Mouse (Mus musculus) liver, adult 2 months (tissue): ENCODE measurements around the gene Man1c1. TPM values are rescaled to one million over a fixed set of nuclear protein-coding genes. Genes with fewer than 3 reads are reported as not detected.

Experiments used
- DNase-seq: peaks from one replicate; pipeline ENCODE4 v3.0.0-alpha.2; 2011; ENCODE audit warnings: low read depth, low spot score; ENCODE audit errors: extremely low read depth
- H3K27ac ChIP-seq: fragments of 200-500 bp; replicated peaks from 2 replicates; pipeline ENCODE4 v1.5.1; 2012; ENCODE audit warnings: low read depth, mild to moderate bottlenecking, control low read depth, inconsistent platforms, low read length; ENCODE audit not compliant: insufficient read depth
- H3K27me3 ChIP-seq: fragments of 200-500 bp; 2 replicates; pipeline ENCODE4 v1.6.1; 2012; ENCODE audit warnings: mild to moderate bottlenecking, moderate library complexity, low read length, inconsistent platforms; ENCODE audit not compliant: control insufficient read depth, insufficient read depth
- H3K36me3 ChIP-seq: fragments of 200-500 bp; 2 replicates; pipeline ENCODE4 v1.6.1; 2012; ENCODE audit warnings: low read length, inconsistent platforms; ENCODE audit not compliant: control insufficient read depth, insufficient read depth
- H3K4me1 ChIP-seq: fragments of 200-500 bp; 2 replicates; pipeline ENCODE4 v1.6.1; 2011; ENCODE audit warnings: low read length; ENCODE audit not compliant: control insufficient read depth, insufficient read depth
- H3K4me3 ChIP-seq: fragments of 200-500 bp; 2 replicates; pipeline ENCODE4 v1.5.1; 2011; ENCODE audit warnings: low read depth, mild to moderate bottlenecking, control low read depth, low read length, moderate library complexity; ENCODE audit not compliant: insufficient read depth
- H3K79me2 ChIP-seq: fragments of 200-500 bp; 2 replicates; pipeline ENCODE4 v1.6.1; 2012; ENCODE audit warnings: inconsistent platforms, mild to moderate bottlenecking, low read length, moderate library complexity; ENCODE audit not compliant: control insufficient read depth, insufficient read depth
- H3K9ac ChIP-seq: fragments of 200-500 bp; 2 replicates; pipeline ENCODE4 v1.6.1; 2012; ENCODE audit warnings: low read depth, mild to moderate bottlenecking, control low read depth, inconsistent platforms, low read length
- CTCF ChIP-seq: fragments of 200-500 bp; IDR thresholded peaks from 2 replicates; pipeline ENCODE4 v1.5.1; 2011; ENCODE audit warnings: low read depth, low read length, control low read depth
- POLR2A ChIP-seq: fragments of 200-500 bp; IDR thresholded peaks from 2 replicates; pipeline ENCODE4 v1.6.1; 2011; ENCODE audit warnings: low read length, control low read depth; ENCODE audit not compliant: insufficient read depth; ENCODE audit errors: extremely low read depth
- WGBS: fragments of 180-500 bp; shearing (Covaris S2); methylation state at CpG from one replicate; pipeline ENCODE4 v1.1.7; 2018; 5-methylcytosine and 5-hydroxymethylcytosine counted together
- polyA plus RNA-seq: library from polyadenylated mRNA; depleted of rRNA; stranded (reverse); fragments of >200 nt; gene quantifications from 2 replicates; pipeline ENCODE4 v1.2.3, GENCODE M21; 2012
- total RNA-seq: library from RNA; depleted of rRNA; stranded (reverse); fragments of >200 nt; gene quantifications from 2 replicates; pipeline ENCODE4 v1.2.3, GENCODE M21; 2014

Gene Man1c1
- total and polyA plus RNA-seq, 2 experiments = 1.1 TPM

DNA sequence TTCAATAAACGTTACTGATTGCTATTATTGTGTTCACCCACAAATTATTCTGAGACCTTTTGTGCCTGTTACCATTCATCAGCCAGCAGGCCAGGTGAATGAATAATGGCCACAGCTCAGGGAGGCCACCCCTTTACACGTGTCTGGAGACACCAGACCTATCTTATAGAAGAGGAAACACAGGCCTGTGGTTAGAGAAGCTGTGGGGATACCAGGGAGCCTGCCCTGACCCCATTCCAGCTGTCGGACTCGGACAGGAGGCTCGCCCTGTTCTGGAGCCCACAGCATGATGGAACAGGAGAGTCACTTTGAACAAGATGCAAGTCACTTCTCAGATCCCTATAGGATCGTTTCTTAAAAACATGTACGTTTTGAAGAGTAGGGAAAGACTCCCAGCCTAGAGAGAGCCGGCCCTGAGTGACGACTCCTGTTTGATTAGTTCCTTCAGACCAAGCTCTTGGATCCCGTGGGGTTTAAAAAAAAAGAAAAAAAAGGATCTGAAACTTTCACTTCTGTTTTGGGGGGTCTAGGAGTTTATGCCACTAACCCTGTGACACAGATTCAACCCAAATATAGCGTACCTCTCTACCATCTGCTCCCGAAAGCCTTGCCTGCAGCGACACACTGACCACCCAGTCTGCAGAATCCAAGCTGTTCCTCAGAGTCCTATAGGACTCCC, 85.1 kb downstream of the Man1c1 start:
- WGBS = 89% methylated on average over 13 of the region's 13 CpGs
- Histone ChIP-seq H3K9ac (no peak overlapping the region), H3K4me3 (no peak overlapping the region), H3K4me1 (no peaks in the 10 kb centered on the region), H3K36me3 (no peaks in the 10 kb centered on the region), H3K27me3 (no peaks in the 10 kb centered on the region), H3K27ac (peak overlapping the region; percentile 9; the same call in 1 of the 2 replicates), H3K79me2 (no peaks in the 10 kb centered on the region)
- DNase-seq = peak; percentile 28
- TF ChIP-seq CTCF (no peak), POLR2A (no peak)

DNA sequence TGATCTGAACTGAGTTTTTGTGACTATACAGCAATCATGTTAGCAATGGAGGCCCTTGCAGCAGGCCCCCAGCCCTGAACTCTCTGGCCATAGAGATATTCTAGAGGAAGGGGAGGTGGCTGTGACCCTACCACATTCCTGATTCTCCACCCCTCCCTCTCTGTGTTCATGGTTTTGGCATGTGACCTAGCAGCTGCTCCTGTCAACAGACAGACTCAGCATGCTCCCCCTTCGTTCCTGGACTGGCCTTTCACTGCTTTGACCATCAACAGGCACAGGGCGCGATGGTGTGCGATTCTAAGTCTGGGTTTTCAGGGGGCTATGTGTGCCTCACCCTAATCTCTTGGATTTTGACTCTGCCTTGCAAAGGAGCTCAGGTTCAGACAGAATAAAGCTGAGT, 86.3 kb downstream of the Man1c1 start:
- Histone ChIP-seq H3K36me3 (no peaks in the 10 kb centered on the region), H3K79me2 (no peaks in the 10 kb centered on the region), H3K27ac (no peak overlapping the region), H3K4me1 (no peaks in the 10 kb centered on the region), H3K9ac (no peak overlapping the region), H3K4me3 (no peak overlapping the region), H3K27me3 (no peaks in the 10 kb centered on the region)
- no peak for DNase-seq
- WGBS = 96% methylated on average over 4 of the region's 4 CpGs
- no peak for TF ChIP-seq CTCF
- TF ChIP-seq POLR2A = no peak

DNA sequence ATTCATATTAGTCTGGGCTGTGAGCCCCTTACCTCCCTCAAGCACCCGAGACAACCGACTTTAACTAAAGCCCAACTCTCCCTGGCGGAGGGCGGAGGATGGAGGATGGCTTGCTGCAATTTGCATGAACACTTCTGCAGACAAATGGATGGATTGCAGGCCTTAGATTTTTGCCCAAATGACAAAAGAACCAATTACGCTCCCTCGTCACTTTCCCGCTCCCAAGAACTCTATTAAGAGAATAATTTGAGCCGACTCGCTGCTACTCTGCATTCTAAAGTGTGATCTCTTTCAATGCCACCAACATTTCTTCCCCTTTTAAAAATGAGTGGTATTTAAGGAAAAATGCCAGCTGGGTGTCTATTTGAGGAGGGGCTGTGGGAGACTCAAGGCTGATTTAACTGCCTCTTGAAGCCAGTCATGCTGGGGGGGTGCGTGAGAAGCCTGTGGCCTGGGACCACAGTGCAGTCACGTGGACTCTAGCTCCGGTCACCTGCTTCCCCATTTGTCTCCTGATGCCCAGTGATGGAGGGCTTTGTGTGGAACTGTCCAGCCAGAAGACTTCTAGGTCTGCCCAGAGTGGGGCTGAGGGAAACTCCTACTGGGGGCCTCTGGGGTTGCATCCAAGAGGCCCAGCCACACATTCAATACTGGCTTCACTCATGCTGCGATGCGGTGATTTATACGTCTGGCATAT, 88.0 kb downstream of the Man1c1 start:
- no peak for DNase-seq
- Histone ChIP-seq H3K4me1 (no peaks in the 10 kb centered on the region), H3K79me2 (no peaks in the 10 kb centered on the region), H3K4me3 (no peak overlapping the region), H3K27me3 (no peaks in the 10 kb centered on the region), H3K27ac (no peak overlapping the region), H3K36me3 (no peaks in the 10 kb centered on the region), H3K9ac (no peak overlapping the region)
- TF ChIP-seq CTCF (no peak), POLR2A (no peak)
- WGBS = 94% methylated on average over 15 of the region's 15 CpGs

DNA sequence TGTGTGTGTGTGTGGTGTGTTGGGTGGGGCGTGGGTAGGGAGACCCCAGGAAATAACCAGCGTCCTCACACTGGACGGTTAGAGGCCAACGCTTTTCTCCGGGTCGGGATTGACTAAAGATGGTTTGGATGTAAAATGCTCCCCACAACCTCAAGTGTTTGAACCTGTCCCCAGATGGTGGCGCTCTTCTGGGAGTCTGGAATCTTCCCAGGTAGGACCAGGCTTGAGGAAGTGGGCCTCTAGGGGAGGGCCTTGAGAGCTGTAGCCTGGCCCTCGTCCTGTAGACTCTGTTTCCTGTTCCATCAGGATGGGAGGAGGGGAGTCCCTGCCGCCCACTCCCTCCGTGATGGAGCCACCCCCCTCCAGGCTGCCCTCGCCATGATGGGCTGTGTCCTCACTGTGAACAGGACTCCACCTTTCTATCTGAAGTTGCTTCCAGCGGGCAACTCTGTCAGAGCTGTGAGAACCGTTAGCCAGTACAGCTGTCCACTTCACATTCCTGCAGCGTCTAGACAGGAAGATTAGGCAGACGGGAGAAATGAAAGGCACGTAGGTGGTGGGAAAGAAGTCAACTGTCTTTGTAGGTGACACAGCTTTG, 91.9 kb downstream of the Man1c1 start:
- WGBS = 53% methylated on average over 16 of the region's 16 CpGs
- DNase-seq = no peak
- Histone ChIP-seq H3K79me2 (no peaks in the 10 kb centered on the region), H3K4me1 (no peaks in the 10 kb centered on the region), H3K9ac (no peak overlapping the region), H3K4me3 (no peak overlapping the region), H3K27ac (no peak overlapping the region), H3K36me3 (no peaks in the 10 kb centered on the region), H3K27me3 (no peaks in the 10 kb centered on the region)
- no peak for TF ChIP-seq POLR2A
- no peak for TF ChIP-seq CTCF

DNA sequence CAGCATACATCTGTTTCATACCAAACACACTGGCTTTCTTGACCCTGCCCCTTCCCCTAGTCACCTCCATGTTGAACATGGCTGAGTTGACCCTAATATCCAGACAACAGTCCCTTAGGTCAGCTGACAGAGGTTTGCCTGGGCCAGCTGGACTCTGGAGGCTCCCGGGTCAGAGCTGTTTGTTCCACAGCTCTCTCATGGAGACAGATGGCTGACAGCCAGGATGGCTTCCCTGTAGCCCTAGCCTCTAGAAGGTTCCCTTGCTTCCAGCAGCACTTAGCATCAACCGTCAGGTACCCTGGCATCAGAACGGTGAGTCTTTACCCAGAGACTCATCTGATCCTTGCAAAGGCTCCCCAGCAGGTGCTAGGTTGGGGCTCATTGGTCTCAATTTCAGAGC, 93.5 kb downstream of the Man1c1 start:
- Histone ChIP-seq H3K27ac (no peak overlapping the region), H3K9ac (no peak overlapping the region)
- TF ChIP-seq POLR2A (no peak), CTCF (no peak)

More for the DNA sequence above, 93.5 kb downstream of the Man1c1 start:
- Histone ChIP-seq H3K79me2 (no peaks in the 10 kb centered on the region), H3K4me3 (no peak overlapping the region), H3K36me3 (no peaks in the 10 kb centered on the region), H3K4me1 (no peaks in the 10 kb centered on the region), H3K27me3 (no peaks in the 10 kb centered on the region)
- 55% methylated on average over 3 of the region's 3 CpGs for WGBS
- no peak for DNase-seq
